Mouse (Mus musculus) CH12.LX (cell line): ENCODE measurements at regions not wholly inside any gene's neighbourhood (a gene's known extent, or its start where the extent isn't known, plus 50 kb on each side); places are given as distances from the start of the nearest gene placed in this dataset.

Experiments
- CTCF ChIP-seq, 2 experiments: IDR thresholded peaks in 1 of 2; conservative IDR thresholded peaks in 1 of 2; 2 replicates each; pipeline ENCODE4 v1.5.1; 2011 to 2012; ENCODE audit warnings: low read depth in 2 of 2, low read length in 2 of 2, improper control_type of control experiment in 1 of 2, inconsistent platforms in 1 of 2, mild to moderate bottlenecking in 1 of 2, moderate library complexity in 1 of 2
- E2F4 ChIP-seq: IDR thresholded peaks from 2 replicates; pipeline ENCODE4 v1.6.1; 2011; ENCODE audit warnings: low read depth, low read length, improper control_type of control experiment; ENCODE audit not compliant: insufficient replicate concordance
- EP300 ChIP-seq: IDR thresholded peaks from 2 replicates; pipeline ENCODE4 v1.6.1; 2011; ENCODE audit warnings: low read length, improper control_type of control experiment
- HCFC1 ChIP-seq: IDR thresholded peaks from 2 replicates; pipeline ENCODE4 v1.6.1; 2012; ENCODE audit warnings: low read depth, mild to moderate bottlenecking, inconsistent platforms, low read length, improper control_type of control experiment
- MAFK ChIP-seq: IDR thresholded peaks from 2 replicates; pipeline ENCODE4 v1.6.1; 2011; ENCODE audit warnings: low read length, improper control_type of control experiment; ENCODE audit not compliant: insufficient replicate concordance
- MAZ ChIP-seq: IDR thresholded peaks from 2 replicates; pipeline ENCODE4 v1.6.1; 2012; ENCODE audit warnings: low read depth, mild to moderate bottlenecking, inconsistent platforms, low read length, improper control_type of control experiment, moderate library complexity
- POLR2A ChIP-seq: IDR thresholded peaks from 2 replicates; pipeline ENCODE4 v1.6.1; 2011; ENCODE audit warnings: low read depth, mild to moderate bottlenecking, improper control_type of control experiment, low read length
- USF2 ChIP-seq: conservative IDR thresholded peaks from 2 replicates; pipeline ENCODE4 v1.6.1; 2011; ENCODE audit warnings: low read depth, low read length, improper control_type of control experiment
- ZKSCAN1 ChIP-seq: IDR thresholded peaks from 2 replicates; pipeline ENCODE4 v1.6.1; 2012; ENCODE audit warnings: low read depth, inconsistent platforms, low read length, improper control_type of control experiment, borderline replicate concordance

DNA sequence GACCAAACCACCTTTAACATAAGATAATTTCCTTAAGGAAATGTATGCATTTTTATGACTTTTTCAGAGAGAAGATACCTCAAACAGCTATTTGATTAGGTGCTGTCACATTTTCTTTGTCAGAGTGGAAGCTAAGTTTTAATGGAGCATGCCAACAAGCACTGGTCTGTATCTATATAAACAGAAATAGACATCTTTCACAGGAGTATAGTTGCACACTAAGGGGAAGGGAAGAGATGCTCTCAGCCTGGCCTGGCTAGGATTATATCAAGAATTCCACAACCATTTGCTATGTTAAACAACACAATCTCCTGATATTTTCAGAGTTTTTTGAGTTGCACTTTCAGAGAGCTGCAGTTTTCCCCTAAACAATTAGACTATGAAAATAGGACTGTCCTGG is 638.1 kb downstream of the Cetn3 start:
- no peak for TF ChIP-seq HCFC1
- TF ChIP-seq POLR2A, result no peak
- TF ChIP-seq CTCF (conservative IDR thresholded peaks at IDR 0.05 in 1 of 2, IDR thresholded peaks at IDR 0.05 in 1 of 2; ENCODE audit: low read depth in 2 of 2, low read length in 2 of 2), result no peak
- TF ChIP-seq EP300, result no peak
- TF ChIP-seq MAFK, result no peak
- no peak for TF ChIP-seq E2F4
- no peak for TF ChIP-seq MAZ
- TF ChIP-seq ZKSCAN1, result no peak
- no peak for TF ChIP-seq USF2
